Mouse (Mus musculus) layer of hippocampus, adult 8-10 months (tissue): Measurements from ENCODE around the gene Zfp704. TPM values are rescaled to one million over a fixed set of nuclear protein-coding genes. Genes with fewer than 3 reads are reported as not detected.

Source experiments
- DNase-seq, 2 experiments: peaks; one replicate each; pipeline ENCODE4 v3.0.0; 2022; ENCODE audit warnings: low spot score in 2 of 2
- total RNA-seq, 4 experiments: library from RNA; stranded (reverse); gene quantifications; 2 replicates each; pipeline ENCODE4 v1.2.4; 2022

Gene Zfp704
- total RNA-seq, 4 experiments from 2014 or later: 25.7 to 32.4 (median 29.3) TPM

GRCm38 (mm10) chr3:9562649-9563328, 47.1 kb downstream of the Zfp704 start:
- DNase-seq: no peak

- DNase-seq: no peak
Measured at GRCm38 (mm10) chr3:9557778-9558560, 51.9 kb downstream of the Zfp704 start.

GRCm38 (mm10) chr3:9556137-9556536, 53.7 kb downstream of the Zfp704 start:
- DNase-seq: no peak

- no peak for DNase-seq
Measured at GRCm38 (mm10) chr3:9554916-9555315, 55.0 kb downstream of the Zfp704 start.

GRCm38 (mm10) chr3:9552332-9552731, 57.6 kb downstream of the Zfp704 start:
- DNase-seq: no peak

GRCm38 (mm10) chr3:9550930-9551329, 59.0 kb downstream of the Zfp704 start:
- no peak for DNase-seq

GRCm38 (mm10) chr3:9549815-9550214, 60.1 kb downstream of the Zfp704 start:
- no peak for DNase-seq

- DNase-seq: no peak
Measured at GRCm38 (mm10) chr3:9548188-9548587, 61.7 kb downstream of the Zfp704 start.

GRCm38 (mm10) chr3:9546882-9547620, 62.8 kb downstream of the Zfp704 start:
- no peak for DNase-seq

- DNase-seq: no peak
Measured at GRCm38 (mm10) chr3:9544421-9544820, 65.5 kb downstream of the Zfp704 start.

- no peak for DNase-seq
Measured at GRCm38 (mm10) chr3:9543916-9544315, 66.0 kb downstream of the Zfp704 start.

GRCm38 (mm10) chr3:9543463-9543862, 66.4 kb downstream of the Zfp704 start:
- DNase-seq: no peak

- DNase-seq: no peak
Measured at GRCm38 (mm10) chr3:9541561-9541960, 68.3 kb downstream of the Zfp704 start.

GRCm38 (mm10) chr3:9538510-9538909, 71.4 kb downstream of the Zfp704 start:
- DNase-seq: no peak

- DNase-seq: no peak
Measured at GRCm38 (mm10) chr3:9537889-9538288, 72.0 kb downstream of the Zfp704 start.

GRCm38 (mm10) chr3:9530097-9530780, 79.6 kb downstream of the Zfp704 start:
- DNase-seq: no peak

GRCm38 (mm10) chr3:9524429-9524828, 85.5 kb downstream of the Zfp704 start:
- DNase-seq: no peak

- no peak for DNase-seq
Measured at GRCm38 (mm10) chr3:9523081-9523932, 86.6 kb downstream of the Zfp704 start.

- DNase-seq: no peak
Measured at GRCm38 (mm10) chr3:9522009-9522408, 87.9 kb downstream of the Zfp704 start.

- DNase-seq: no peak
Measured at GRCm38 (mm10) chr3:9520728-9521054, 89.2 kb downstream of the Zfp704 start.
